16 mouse cellular contexts compared by ENCODE assay signal in genomic region chr1:62774288-62775218, GRCm38 (mm10).
DNase-seq lines count a peak whose midpoint lies in the region; TF ChIP-seq lines count a peak whose summit lies in the region.
"Had no signal": no experiment of that assay in that cellular context is flagged by ENCODE, and none has a peak within 500 bp of the region (broad histone marks: within the 10 kb centered on the region; RNA-seq: fewer than 3 reads in every experiment).

No protein-coding gene starts in this region.

- WGBS in macrophage (ENCODE audit: missing documents) = 34% methylated on average over 11 of the region's 11 CpGs

- TF ChIP-seq CTCF in layer of hippocampus, adult 2 months (conservative IDR thresholded peaks at IDR 0.05) = peak; percentile 51
- TF ChIP-seq CTCF in ES-Bruce4 (IDR thresholded peaks at IDR 0.05; ENCODE audit: low read depth, low read length) = peak; percentile 30
- TF ChIP-seq CTCF in left cerebral cortex, adult 2 months (IDR thresholded peaks at IDR 0.05) = no peak; the same call in 1 of the 2 replicates

- peaks cover 6% of the 10 kb centered on the region for H3K4me1 ChIP-seq in ES-Bruce4 (ENCODE audit: control insufficient read depth, insufficient read depth, low read length)

- H3K36me3 ChIP-seq in ES-Bruce4 (ENCODE audit: control insufficient read depth, insufficient read depth, low read length, poor library complexity, severe bottlenecking) (no peaks in the 10 kb centered on the region), macrophage (ENCODE audit: inconsistent target) (peaks cover 56% of the 10 kb centered on the region)

- TF ChIP-seq EP300 in ES-Bruce4 (IDR thresholded peaks at IDR 0.05; ENCODE audit: insufficient read depth, low read depth, low read length) = peak; percentile 69

- no peaks in the 10 kb centered on the region for H3K9me3 ChIP-seq in ES-Bruce4 (replicated peaks; ENCODE audit: control insufficient read depth, insufficient read depth, low read length, poor library complexity, severe bottlenecking)
- H3K9me3 ChIP-seq: embryonic facial prominence, embryonic 15.5 days; hindbrain, embryonic 15.5 days; limb, embryonic 12.5 days; lung, embryonic 15.5 days; neural tube, embryonic 13.5 days had no signal

- H3K27ac ChIP-seq in layer of hippocampus, adult 2 months = peak overlapping the region; percentile 59
- peak overlapping the region; percentile 82 for H3K27ac ChIP-seq in ES-Bruce4 (ENCODE audit: insufficient read depth, low read length)
- peak overlapping the region; percentile 55 for H3K27ac ChIP-seq in macrophage
- H3K27ac ChIP-seq in left cerebral cortex, adult 2 months = no peak overlapping the region
- H3K27ac ChIP-seq: embryonic facial prominence, embryonic 15.5 days; hindbrain, embryonic 15.5 days; lung, embryonic 15.5 days had no signal

- no peaks in the 10 kb centered on the region; the same call in 1 of the 2 replicates for H3K79me2 ChIP-seq in macrophage (ENCODE audit: inconsistent target)

- no peak for TF ChIP-seq POLR2A in ES-Bruce4 (IDR thresholded peaks at IDR 0.05; ENCODE audit: insufficient read depth, low read length)

- H3K9ac ChIP-seq in ES-Bruce4 (ENCODE audit: low read depth, poor library complexity, severe bottlenecking) = no peak overlapping the region
- H3K9ac ChIP-seq: embryonic facial prominence, embryonic 15.5 days; hindbrain, embryonic 15.5 days; limb, embryonic 12.5 days; lung, embryonic 15.5 days; neural tube, embryonic 13.5 days had no signal

- H3K27me3 ChIP-seq in ES-Bruce4 (ENCODE audit: control insufficient read depth, insufficient read depth, low read length, poor library complexity, severe bottlenecking) = no peaks in the 10 kb centered on the region
- H3K27me3 ChIP-seq: embryonic facial prominence, embryonic 15.5 days; hindbrain, embryonic 15.5 days; lung, embryonic 15.5 days; neural tube, embryonic 13.5 days had no signal

- no peak overlapping the region for H3K4me3 ChIP-seq in layer of hippocampus, adult 2 months
- no peak overlapping the region for H3K4me3 ChIP-seq in ES-Bruce4 (ENCODE audit: low read depth, low read length)
- H3K4me3 ChIP-seq in macrophage (ENCODE audit: inconsistent target) = no peak overlapping the region
- H3K4me3 ChIP-seq in left cerebral cortex, adult 2 months = no peak overlapping the region
- H3K4me3 ChIP-seq: embryonic facial prominence, embryonic 15.5 days; hindbrain, embryonic 15.5 days; limb, embryonic 12.5 days; lung, embryonic 15.5 days; neural tube, embryonic 13.5 days had no signal

- no peak for DNase-seq in layer of hippocampus, adult 2 months (ENCODE audit: low spot score in 2 of 2)
- DNase-seq in layer of hippocampus, adult 8-10 months (ENCODE audit: low spot score in 2 of 2) = no peak
- DNase-seq in R1 (ENCODE audit: low read depth, low spot score) = peak; percentile 66
- no peak for DNase-seq in left cerebral cortex, adult 2 months (ENCODE audit: extremely low spot score in 1 of 2, low spot score in 2 of 2)
- DNase-seq in cerebellum, adult 9-11 months = no peak
- DNase-seq: cerebellum, postnatal 36 days; gastrocnemius, postnatal 25 days; midbrain, embryonic 14.5 days; retina, postnatal 1 day had no signal

- intact Hi-C loops in left cerebral cortex, adult 2 months (cut with DNase I) = no loop called here
